In genomic region chr11:120951731-120952730, GRCm38 (mm10) we compare ENCODE assay signal across 9 mouse cellular contexts. TPM values are rescaled to one million over a fixed set of nuclear protein-coding genes. Genes with fewer than 3 reads are reported as not detected.
DNase-seq lines count a peak whose midpoint lies in the region; ATAC-seq and TF ChIP-seq lines count a peak whose summit lies in the region.
"Had no signal": no experiment of that assay in that cellular context is flagged by ENCODE, and none has a peak within 500 bp of the region (broad histone marks: within the 10 kb centered on the region; RNA-seq: fewer than 3 reads in every experiment).

No protein-coding gene starts in this region.

- no peaks in the 10 kb centered on the region for H3K9me3 ChIP-seq in lung, embryonic 14.5 days (ENCODE audit: low read depth, low read length)
- no peaks in the 10 kb centered on the region; the same call in 1 of the 2 replicates for H3K9me3 ChIP-seq in erythroblast, embryonic 14.5 days (ENCODE audit: control insufficient read depth, low read length)
- no peaks in the 10 kb centered on the region for H3K9me3 ChIP-seq in limb, embryonic 10.5 days (replicated peaks)
- no peaks in the 10 kb centered on the region for H3K9me3 ChIP-seq in neural tube, embryonic 13.5 days

- DNase-seq in lung, embryonic 14.5 days: no peak
- DNase-seq in lung, postnatal 14 days: no peak
- DNase-seq in limb, embryonic 10.5 days (ENCODE audit: low spot score): no peak
- no peak for DNase-seq in right cerebral cortex, adult 18-20 months
- DNase-seq in adrenal gland, adult 18-20 months (ENCODE audit: low spot score in 2 of 2): no peak
- no peak for DNase-seq in layer of hippocampus, postnatal 14 days (ENCODE audit: low spot score in 2 of 2)
- DNase-seq: kidney, adult 11 months had no signal

- peaks cover 28% of the 10 kb centered on the region for H3K36me3 ChIP-seq in lung, embryonic 14.5 days (ENCODE audit: insufficient read depth)
- H3K36me3 ChIP-seq in erythroblast, embryonic 14.5 days (ENCODE audit: control insufficient read depth): peaks cover 54% of the 10 kb centered on the region
- H3K36me3 ChIP-seq in limb, embryonic 10.5 days: peaks cover 50% of the 10 kb centered on the region
- peaks cover 20% of the 10 kb centered on the region for H3K36me3 ChIP-seq in neural tube, embryonic 13.5 days

- peak overlapping the region; percentile 85 for H3K4me2 ChIP-seq in lung, embryonic 14.5 days
- H3K4me2 ChIP-seq in neural tube, embryonic 13.5 days: peak overlapping the region; percentile 62

- WGBS in lung, embryonic 14.5 days: 68% methylated on average over 9 of the region's 9 CpGs
- WGBS in limb, embryonic 10.5 days: 81% methylated on average over 9 of the region's 9 CpGs
- 81% methylated on average over 9 of the region's 9 CpGs for WGBS in neural tube, embryonic 13.5 days

- peak overlapping the region; percentile 33; the same call in 1 of the 2 replicates for H3K27ac ChIP-seq in lung, embryonic 14.5 days (ENCODE audit: low read depth)
- H3K27ac ChIP-seq in limb, embryonic 10.5 days: peak overlapping the region; percentile 89; the same call in 1 of the 2 replicates
- H3K27ac ChIP-seq in neural tube, embryonic 13.5 days (replicated peaks): no peak overlapping the region

- no peak for TF ChIP-seq CTCF in lung, embryonic 14.5 days (IDR thresholded peaks at IDR 0.05; ENCODE audit: low read depth)

- peaks cover 15% of the 10 kb centered on the region for H3K4me1 ChIP-seq in lung, embryonic 14.5 days (ENCODE audit: insufficient read depth)
- H3K4me1 ChIP-seq in erythroblast, embryonic 14.5 days (ENCODE audit: control insufficient read depth): peaks cover 87% of the 10 kb centered on the region
- H3K4me1 ChIP-seq in limb, embryonic 10.5 days: peaks cover 55% of the 10 kb centered on the region
- peaks cover 37% of the 10 kb centered on the region for H3K4me1 ChIP-seq in neural tube, embryonic 13.5 days (replicated peaks)

- no peak for ATAC-seq in lung, embryonic 14.5 days (ENCODE audit: insufficient read depth)
- no peak for ATAC-seq in neural tube, embryonic 13.5 days (ENCODE audit: low read depth)

- peak overlapping the region; percentile 62 for H3K4me3 ChIP-seq in lung, embryonic 14.5 days (ENCODE audit: low read depth, low read length)
- peak overlapping the region; percentile 73 for H3K4me3 ChIP-seq in erythroblast, embryonic 14.5 days (replicated peaks)
- peak overlapping the region; percentile 68; the same call in 1 of the 2 replicates for H3K4me3 ChIP-seq in limb, embryonic 10.5 days
- H3K4me3 ChIP-seq in neural tube, embryonic 13.5 days: 0 out of 2 replicates have a peak overlapping the region, but pooled peaks have one; percentile 43

- H3K9ac ChIP-seq in lung, embryonic 14.5 days: no peak overlapping the region
- H3K9ac ChIP-seq in neural tube, embryonic 13.5 days: 0 out of 2 replicates have a peak overlapping the region, but pooled peaks have one; percentile 63

- no peaks in the 10 kb centered on the region for H3K27me3 ChIP-seq in lung, embryonic 14.5 days (ENCODE audit: insufficient read depth, low read length)
- H3K27me3 ChIP-seq in erythroblast, embryonic 14.5 days (ENCODE audit: control insufficient read depth): peaks cover 33% of the 10 kb centered on the region
- H3K27me3 ChIP-seq in limb, embryonic 10.5 days (ENCODE audit: low read depth, poor library complexity, severe bottlenecking): peaks cover 16% of the 10 kb centered on the region; the same call in 1 of the 2 replicates
- peaks cover 32% of the 10 kb centered on the region for H3K27me3 ChIP-seq in neural tube, embryonic 13.5 days

RNA-seq across cellular contexts. Expression of gene Slc16a3, which starts 3.8 kb away (rescaled TPM):
- polyA plus RNA-seq in lung, embryonic 14.5 days (2014; fragmentation: Nextera tagmentation; extraction: Ambion mirVana): 37.7 and 39.3 TPM in 2 replicates
- polyA plus RNA-seq in erythroblast, embryonic 14.5 days (2012): 7.3 and 8.2 TPM in 2 replicates
- 119 and 165 TPM in 2 replicates for polyA plus RNA-seq in limb, embryonic 10.5 days (2016; fragmentation: Nextera tagmentation; extraction: Ambion mirVana)
- 12.7 and 16.8 TPM in 2 replicates for polyA plus RNA-seq in neural tube, embryonic 13.5 days (2015; fragmentation: Nextera tagmentation; extraction: Ambion mirVana)
- 1 to 10 TPM; 1.3 to 4.4 TPM for total RNA-seq in adrenal gland, adult 18-20 months (2021)
- total RNA-seq in layer of hippocampus, postnatal 14 days (2021): 1 to 10 TPM; 2.1 to 3.3 TPM

RNA-seq across cellular contexts. Expression of gene Ccdc57, which starts 19.4 kb away (rescaled TPM):
- 6.3 and 7.2 TPM in 2 replicates for polyA plus RNA-seq in lung, embryonic 14.5 days (2014; fragmentation: Nextera tagmentation; extraction: Ambion mirVana)
- 0.23 and 0.39 TPM in 2 replicates for polyA plus RNA-seq in erythroblast, embryonic 14.5 days (2012)
- 7.0 and 7.2 TPM in 2 replicates for polyA plus RNA-seq in limb, embryonic 10.5 days (2016; fragmentation: Nextera tagmentation; extraction: Ambion mirVana)
- polyA plus RNA-seq in neural tube, embryonic 13.5 days (2015; fragmentation: Nextera tagmentation; extraction: Ambion mirVana): 3.9 and 4.2 TPM in 2 replicates
- total RNA-seq in adrenal gland, adult 18-20 months (2021): 10 to 100 TPM; 12.8 to 21.3 TPM
- 1 to 10 TPM; 5.7 to 7.8 TPM for total RNA-seq in layer of hippocampus, postnatal 14 days (2021)

RNA-seq across cellular contexts. Expression of gene Csnk1d, which starts 39.1 kb away (rescaled TPM):
- polyA plus RNA-seq in lung, embryonic 14.5 days (2014; fragmentation: Nextera tagmentation; extraction: Ambion mirVana): 82.5 and 89.8 TPM in 2 replicates
- polyA plus RNA-seq in erythroblast, embryonic 14.5 days (2012): 10.5 and 11.4 TPM in 2 replicates
- 126 and 136 TPM in 2 replicates for polyA plus RNA-seq in limb, embryonic 10.5 days (2016; fragmentation: Nextera tagmentation; extraction: Ambion mirVana)
- polyA plus RNA-seq in neural tube, embryonic 13.5 days (2015; fragmentation: Nextera tagmentation; extraction: Ambion mirVana): 135 and 138 TPM in 2 replicates
- total RNA-seq in adrenal gland, adult 18-20 months (2021): 100 to 1,000 TPM; 108 to 127 TPM
- total RNA-seq in layer of hippocampus, postnatal 14 days (2021): 100 to 1,000 TPM; 123 to 126 TPM
